Mouse (Mus musculus) liver, embryonic 13.5 days (tissue): ENCODE results near the gene Sox10. TPM values are rescaled to one million over a fixed set of nuclear protein-coding genes. Genes with fewer than 3 reads are reported as not detected.

Experiments
- ATAC-seq: fragments of 200-750 bp; cut with Nextera tagmentation; 2 replicates; pipeline ENCODE4 v1.8.0; 2017; ENCODE audit warnings: low read depth, mild to moderate bottlenecking, moderate number of reproducible peaks, moderate library complexity
- DNase-seq: peaks from one replicate; pipeline ENCODE4 v3.0.0; 2022
- H3K27ac ChIP-seq: fragments of 300-500 bp; sonication (generic); 2 replicates; pipeline ENCODE4 v1.5.1; 2015; ENCODE audit warnings: moderate library complexity, mild to moderate bottlenecking, inconsistent platforms
- H3K27me3 ChIP-seq: fragments of 300-500 bp; sonication (generic); 2 replicates; pipeline ENCODE4 v1.6.1; 2015; ENCODE audit warnings: mild to moderate bottlenecking, inconsistent platforms
- H3K36me3 ChIP-seq: fragments of 300-500 bp; sonication (generic); 2 replicates; pipeline ENCODE4 v1.6.1; 2015; ENCODE audit warnings: mild to moderate bottlenecking, inconsistent platforms
- H3K4me1 ChIP-seq: fragments of 300-500 bp; sonication (generic); replicated peaks from 2 replicates; pipeline ENCODE4 v1.6.1; 2015; ENCODE audit warnings: inconsistent platforms
- H3K4me2 ChIP-seq: fragments of 300-500 bp; sonication (generic); 2 replicates; pipeline ENCODE4 v1.6.1; 2015; ENCODE audit warnings: inconsistent platforms, mild to moderate bottlenecking, moderate library complexity
- H3K4me3 ChIP-seq: fragments of 300-500 bp; sonication (generic); replicated peaks from 2 replicates; pipeline ENCODE4 v1.5.1; 2015; ENCODE audit warnings: mild to moderate bottlenecking, inconsistent platforms
- H3K9ac ChIP-seq: fragments of 300-500 bp; sonication (generic); 2 replicates; pipeline ENCODE4 v1.6.1; 2015; ENCODE audit warnings: mild to moderate bottlenecking, inconsistent platforms
- H3K9me3 ChIP-seq: fragments of 300-500 bp; sonication (generic); replicated peaks from 2 replicates; pipeline ENCODE4 v1.6.1; 2016; ENCODE audit warnings: inconsistent platforms
- WGBS: fragments of 180-500 bp; shearing (Covaris S2); methylation state at CpG from one replicate; pipeline ENCODE4 v1.1.7; 2015; ENCODE audit not compliant: insufficient replicate concordance; 5-methylcytosine and 5-hydroxymethylcytosine counted together
- polyA plus RNA-seq: library from polyadenylated mRNA; unstranded; fragments of >200 nt; fragmentation: Nextera tagmentation; extraction: Ambion mirVana; gene quantifications from 2 replicates; pipeline ENCODE4 v1.2.1, GENCODE M21; 2015

Gene Sox10
- polyA plus RNA-seq, 1 experiment from 2014 or later = 0.10 TPM

- ATAC-seq (no peak), DNase-seq (no peak)
- peaks cover 25% of the 10 kb centered on the region for H3K36me3 ChIP-seq
- peaks cover 6% of the 10 kb centered on the region for H3K4me1 ChIP-seq
- no peak overlapping the region for H3K4me2 ChIP-seq
- no peak overlapping the region for H3K9ac ChIP-seq
- H3K4me3 ChIP-seq = no peak overlapping the region
- no peaks in the 10 kb centered on the region for H3K9me3 ChIP-seq
- 72% methylated on average over 9 of the region's 9 CpGs for WGBS
- no peak overlapping the region for H3K27ac ChIP-seq
- 0 out of 2 replicates have a peak, but pooled peaks cover 6% of the 10 kb centered on the region for H3K27me3 ChIP-seq
Observed at GRCm38 (mm10) chr15:79135332-79135731, 29.7 kb downstream of the Sox10 start.

GRCm38 (mm10) chr15:79134496-79135270 lies 30.4 kb downstream of the Sox10 start:
- 56% methylated on average over 9 of the region's 9 CpGs for WGBS
- Histone ChIP-seq H3K4me2 (no peak overlapping the region), H3K27ac (no peak overlapping the region), H3K27me3 (no peaks in the 10 kb centered on the region), H3K4me1 (no peaks in the 10 kb centered on the region; the same call in 1 of the 2 replicates), H3K36me3 (peaks cover 31% of the 10 kb centered on the region), H3K4me3 (no peak overlapping the region), H3K9ac (no peak overlapping the region), H3K9me3 (no peaks in the 10 kb centered on the region)
- no peak for ATAC-seq
- no peak for DNase-seq

DNA sequence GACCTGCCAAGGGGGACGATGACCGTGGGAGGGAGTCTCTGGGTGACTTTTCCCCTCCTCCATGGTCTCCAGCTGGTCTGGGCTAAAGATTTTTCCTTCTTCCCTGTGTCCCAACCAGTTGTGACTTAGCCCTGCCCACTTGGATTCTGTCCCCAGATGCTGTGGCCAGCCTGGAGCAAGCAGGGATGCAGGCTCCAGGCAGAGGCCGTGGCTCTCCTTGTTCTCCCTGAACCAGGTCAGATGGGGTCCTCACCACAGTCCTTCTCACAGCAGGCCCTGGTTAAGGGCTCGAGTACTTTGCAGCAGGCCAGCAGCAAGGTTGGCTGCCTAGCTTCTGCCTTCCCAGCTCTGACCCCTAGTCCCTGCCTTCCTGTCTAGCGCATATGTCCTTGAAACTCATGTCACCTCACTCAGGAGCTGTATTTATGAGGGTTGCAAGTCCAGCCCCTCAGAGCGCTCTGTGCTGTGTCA lies 31.8 kb downstream of the Sox10 start:
- no peak for DNase-seq
- WGBS = 82% methylated on average over 6 of the region's 6 CpGs
- Histone ChIP-seq H3K9ac (no peak overlapping the region), H3K9me3 (peaks cover 2% of the 10 kb centered on the region; the same call in 1 of the 2 replicates), H3K4me3 (no peak overlapping the region), H3K27ac (no peak overlapping the region), H3K4me1 (no peaks in the 10 kb centered on the region; the same call in 1 of the 2 replicates), H3K36me3 (peaks cover 38% of the 10 kb centered on the region), H3K27me3 (no peaks in the 10 kb centered on the region), H3K4me2 (no peak overlapping the region)
- no peak for ATAC-seq

DNA sequence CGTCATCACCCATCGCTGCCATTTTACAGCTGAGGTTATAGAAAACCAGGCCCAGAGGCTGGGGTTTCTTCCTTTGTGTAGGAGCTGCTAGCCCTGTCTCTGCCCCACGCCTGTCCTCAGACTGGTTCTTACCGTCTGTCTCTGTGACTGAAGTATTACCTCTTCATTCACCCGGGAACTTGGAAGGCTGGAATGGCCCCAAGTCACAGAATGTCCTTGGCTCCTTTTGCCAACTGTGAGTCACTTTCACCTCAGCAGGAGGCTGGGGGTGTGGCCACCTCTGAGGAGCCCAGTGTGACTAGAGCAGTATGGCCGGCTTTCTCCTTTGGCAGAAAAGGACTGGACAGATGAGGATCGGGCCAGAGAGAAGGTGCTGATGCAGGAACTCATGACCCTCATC lies 33.6 kb downstream of the Sox10 start:
- H3K4me3 ChIP-seq = no peak overlapping the region
- H3K9ac ChIP-seq = no peak overlapping the region
- H3K36me3 ChIP-seq = peaks cover 54% of the 10 kb centered on the region
- ATAC-seq = no peak
- H3K27me3 ChIP-seq = no peaks in the 10 kb centered on the region
- DNase-seq = no peak
- no peak overlapping the region for H3K27ac ChIP-seq
- no peak overlapping the region for H3K4me2 ChIP-seq
- H3K4me1 ChIP-seq = no peaks in the 10 kb centered on the region
- WGBS = 73% methylated on average over 7 of the region's 7 CpGs
- H3K9me3 ChIP-seq = peaks cover 4% of the 10 kb centered on the region; the same call in 1 of the 2 replicates

DNA sequence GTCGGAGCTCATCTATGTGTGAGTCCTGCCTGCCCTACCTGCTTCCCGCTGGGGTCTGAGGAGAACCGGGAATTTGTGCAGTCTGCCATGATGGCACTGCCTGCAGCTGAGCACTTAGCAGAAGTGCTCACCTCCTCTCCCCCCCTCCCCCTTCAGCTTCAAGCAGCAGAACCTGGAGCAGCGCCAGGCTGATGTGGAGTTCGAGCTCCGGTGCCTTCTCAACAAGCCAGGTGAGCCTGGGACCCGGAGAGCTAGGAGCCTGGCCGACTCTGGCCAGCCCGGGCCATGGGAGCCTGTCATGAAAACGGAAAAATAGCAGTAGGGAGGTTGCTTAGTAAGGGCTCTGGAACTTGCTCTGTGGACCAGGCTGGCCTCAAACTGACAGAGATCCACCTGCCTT lies 34.3 kb downstream of the Sox10 start:
- DNase-seq = no peak
- Histone ChIP-seq H3K36me3 (peaks cover 57% of the 10 kb centered on the region), H3K27me3 (no peaks in the 10 kb centered on the region), H3K27ac (no peak overlapping the region), H3K9me3 (peaks cover 4% of the 10 kb centered on the region; the same call in 1 of the 2 replicates), H3K4me1 (no peaks in the 10 kb centered on the region), H3K9ac (no peak overlapping the region), H3K4me2 (no peak overlapping the region), H3K4me3 (no peak overlapping the region)
- 79% methylated on average over 10 of the region's 10 CpGs for WGBS
- ATAC-seq = no peak

- no peak for DNase-seq
- 80% methylated on average over 7 of the region's 7 CpGs for WGBS
- no peaks in the 10 kb centered on the region for H3K27me3 ChIP-seq
- no peaks in the 10 kb centered on the region for H3K4me1 ChIP-seq
- ATAC-seq = no peak
- H3K9ac ChIP-seq = no peak overlapping the region
- H3K36me3 ChIP-seq = peaks cover 70% of the 10 kb centered on the region
- H3K27ac ChIP-seq = no peak overlapping the region
- no peak overlapping the region for H3K4me2 ChIP-seq
- no peak overlapping the region for H3K4me3 ChIP-seq
- peaks cover 4% of the 10 kb centered on the region; the same call in 1 of the 2 replicates for H3K9me3 ChIP-seq
Observed at GRCm38 (mm10) chr15:79129311-79129710, 35.7 kb downstream of the Sox10 start.

GRCm38 (mm10) chr15:79128208-79128607 lies 36.8 kb downstream of the Sox10 start:
- Histone ChIP-seq H3K27me3 (no peaks in the 10 kb centered on the region), H3K9ac (no peak overlapping the region), H3K4me1 (no peaks in the 10 kb centered on the region), H3K9me3 (peaks cover 4% of the 10 kb centered on the region; the same call in 1 of the 2 replicates), H3K36me3 (peaks cover 72% of the 10 kb centered on the region), H3K27ac (no peak overlapping the region), H3K4me2 (no peak overlapping the region), H3K4me3 (no peak overlapping the region)
- no peak for ATAC-seq
- DNase-seq = no peak
- WGBS = 85% methylated on average over 5 of the region's 5 CpGs

DNA sequence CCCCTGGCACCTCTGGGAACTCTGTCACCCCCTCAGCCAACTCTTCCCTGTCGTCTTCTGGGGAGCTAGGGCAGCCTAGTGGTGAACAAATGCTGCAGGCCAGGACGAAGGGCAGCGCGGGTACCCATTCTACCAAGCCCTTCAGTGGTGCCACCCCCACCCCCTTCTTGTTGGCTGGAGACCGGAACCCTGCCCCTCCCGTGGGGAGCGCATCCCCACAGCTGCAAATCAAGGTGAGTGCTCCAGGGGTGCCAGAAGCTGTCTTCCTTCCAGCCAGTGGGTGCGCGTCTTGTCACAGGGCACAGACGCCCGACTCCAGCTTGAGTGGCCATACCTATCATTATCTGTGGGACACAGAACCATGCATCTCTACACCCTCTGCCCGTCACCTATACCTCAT lies 37.9 kb downstream of the Sox10 start:
- H3K9ac ChIP-seq = no peak overlapping the region
- no peaks in the 10 kb centered on the region for H3K27me3 ChIP-seq
- no peak overlapping the region for H3K4me3 ChIP-seq
- peaks cover 70% of the 10 kb centered on the region for H3K36me3 ChIP-seq
- no peak overlapping the region for H3K4me2 ChIP-seq
- DNase-seq = no peak
- WGBS = 83% methylated on average over 12 of the region's 12 CpGs
- no peaks in the 10 kb centered on the region for H3K4me1 ChIP-seq
- no peak overlapping the region for H3K27ac ChIP-seq
- ATAC-seq = no peak
- peaks cover 4% of the 10 kb centered on the region; the same call in 1 of the 2 replicates for H3K9me3 ChIP-seq

GRCm38 (mm10) chr15:79126217-79126932 lies 38.7 kb downstream of the Sox10 start:
- H3K36me3 ChIP-seq = peaks cover 64% of the 10 kb centered on the region
- peaks cover 4% of the 10 kb centered on the region; the same call in 1 of the 2 replicates for H3K9me3 ChIP-seq
- no peak for ATAC-seq
- peak; percentile 27 for DNase-seq
- H3K27me3 ChIP-seq = no peaks in the 10 kb centered on the region
- no peak overlapping the region for H3K4me2 ChIP-seq
- H3K4me3 ChIP-seq = no peak overlapping the region
- H3K4me1 ChIP-seq = no peaks in the 10 kb centered on the region
- no peak overlapping the region for H3K27ac ChIP-seq
- 71% methylated on average over 13 of the region's 13 CpGs for WGBS
- H3K9ac ChIP-seq = no peak overlapping the region

- no peak overlapping the region for H3K27ac ChIP-seq
- ATAC-seq (no peak), DNase-seq (no peak)
- WGBS = 64% methylated on average over 10 of the region's 10 CpGs
- no peak overlapping the region for H3K4me3 ChIP-seq
- no peak overlapping the region for H3K4me2 ChIP-seq
- peaks cover 4% of the 10 kb centered on the region; the same call in 1 of the 2 replicates for H3K9me3 ChIP-seq
- H3K36me3 ChIP-seq = peaks cover 55% of the 10 kb centered on the region
- no peak overlapping the region for H3K9ac ChIP-seq
- no peaks in the 10 kb centered on the region for H3K27me3 ChIP-seq
- H3K4me1 ChIP-seq = no peaks in the 10 kb centered on the region
Observed at GRCm38 (mm10) chr15:79124331-79124875, 40.6 kb downstream of the Sox10 start.

DNA sequence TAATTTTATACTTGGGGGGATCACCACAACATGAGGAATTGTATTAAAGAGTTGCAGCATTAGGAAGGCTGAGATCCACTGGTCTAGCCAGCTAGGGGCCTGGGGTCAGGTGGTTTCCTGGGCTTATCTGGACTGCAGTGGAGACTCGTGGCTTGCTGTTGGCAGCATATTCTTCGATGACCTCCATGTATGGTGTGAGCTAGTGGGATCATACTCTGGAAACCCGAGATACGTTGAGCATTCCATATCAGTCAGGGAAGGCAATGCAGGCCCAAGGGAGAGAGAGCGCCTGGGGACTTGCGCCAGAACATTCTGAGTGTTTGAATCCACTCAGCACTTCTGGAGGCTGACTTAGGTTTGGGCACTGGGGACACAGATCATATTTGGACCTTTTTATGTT lies 41.3 kb downstream of the Sox10 start:
- ATAC-seq (no peak), DNase-seq (no peak)
- 66% methylated on average over 6 of the region's 6 CpGs for WGBS
- Histone ChIP-seq H3K27ac (no peak overlapping the region), H3K4me3 (no peak overlapping the region), H3K9ac (no peak overlapping the region), H3K27me3 (no peaks in the 10 kb centered on the region), H3K9me3 (peaks cover 4% of the 10 kb centered on the region; the same call in 1 of the 2 replicates), H3K4me1 (no peaks in the 10 kb centered on the region), H3K36me3 (peaks cover 53% of the 10 kb centered on the region), H3K4me2 (no peak overlapping the region)
